Mouse (Mus musculus): ENCODE measurements around the gene Pou2f2.
"Not testable (repeated sequence)": the region's sequence is repeated elsewhere in the genome, so short reads cannot be mapped to it uniquely, and the experiment has no call there.

The Pou2f2 gene

GRCm38 (mm10) chr7:25063900-25064299, 115.6 kb downstream of the Pou2f2 start:
- DNase-seq (ENCODE audit: low read depth, low spot score) = no peak

GRCm38 (mm10) chr7:25063346-25063745, 116.2 kb downstream of the Pou2f2 start:
- no peak for DNase-seq (ENCODE audit: low read depth, low spot score)

- DNase-seq (ENCODE audit: low read depth, low spot score) = no peak
Observed at GRCm38 (mm10) chr7:25058836-25059235, 120.7 kb downstream of the Pou2f2 start.

- DNase-seq (ENCODE audit: low read depth, low spot score) = no peak
Observed at GRCm38 (mm10) chr7:25058394-25058793, 121.1 kb downstream of the Pou2f2 start.

- no peak for DNase-seq (ENCODE audit: low read depth, low spot score)
Observed at GRCm38 (mm10) chr7:25057888-25058287, 121.6 kb downstream of the Pou2f2 start.

GRCm38 (mm10) chr7:25056951-25057350, 122.6 kb downstream of the Pou2f2 start:
- no peak for DNase-seq (ENCODE audit: low read depth, low spot score)

GRCm38 (mm10) chr7:25052587-25052986, 126.9 kb downstream of the Pou2f2 start:
- DNase-seq (ENCODE audit: low read depth, low spot score) = no peak

GRCm38 (mm10) chr7:25049295-25049930, 130.1 kb downstream of the Pou2f2 start:
- no peak for DNase-seq (ENCODE audit: low read depth, low spot score)

GRCm38 (mm10) chr7:25047363-25047762, 132.2 kb downstream of the Pou2f2 start:
- no peak for DNase-seq (ENCODE audit: low read depth, low spot score)

- not testable (repeated sequence) for DNase-seq (ENCODE audit: low read depth, low spot score)
Observed at GRCm38 (mm10) chr7:25044599-25044998, 134.9 kb downstream of the Pou2f2 start.

- no peak for DNase-seq (ENCODE audit: low read depth, low spot score)
Observed at GRCm38 (mm10) chr7:25041921-25042320, 137.6 kb downstream of the Pou2f2 start.

Data from CD4-positive, CD25-positive, alpha-beta regulatory T cell, adult 2 months (primary cell).